Mouse (Mus musculus) megakaryocyte, embryonic 14.5 days (primary cell): ENCODE measurements around the gene Neto2. TPM values are rescaled to one million over a fixed set of nuclear protein-coding genes. Genes with fewer than 3 reads are reported as not detected.

ENCODE experiments used
- H3K27me3 ChIP-seq: replicated peaks from 2 replicates; pipeline ENCODE3; 2012; ENCODE audit warnings: inconsistent platforms
- H3K36me3 ChIP-seq: replicated peaks from 2 replicates; pipeline ENCODE3; 2012; ENCODE audit warnings: low read length, inconsistent platforms, mixed read lengths
- H3K4me1 ChIP-seq: 2 replicates; pipeline ENCODE4 v1.6.1; 2012; ENCODE audit warnings: inconsistent platforms
- H3K4me3 ChIP-seq: replicated peaks from 2 replicates; pipeline ENCODE3; 2012; ENCODE audit warnings: moderate library complexity, mild to moderate bottlenecking, inconsistent platforms
- H3K9me3 ChIP-seq: 2 replicates; pipeline ENCODE4 v1.6.1; 2012; ENCODE audit warnings: inconsistent platforms
- FLI1 ChIP-seq: IDR thresholded peaks from 2 replicates; pipeline ENCODE4 v1.6.1; 2012; ENCODE audit warnings: low read length, inconsistent platforms, mixed read lengths
- GATA1 ChIP-seq: IDR thresholded peaks from 3 replicates; pipeline ENCODE4 v1.6.1; 2012; ENCODE audit warnings: mixed read lengths, low read length, inconsistent platforms, borderline replicate concordance
- polyA plus RNA-seq: library from polyadenylated mRNA; stranded (reverse); fragments of >175 nt; gene quantifications from 2 replicates; pipeline ENCODE4 v1.2.3, GENCODE M21; 2012; ENCODE audit warnings: low replicate concordance; ENCODE audit not compliant: insufficient read depth

The Neto2 gene
- polyA plus RNA-seq, result 0.09 TPM in 1 of 2 replicates, not detected in the other

- no peaks in the 10 kb centered on the region for H3K9me3 ChIP-seq
- TF ChIP-seq FLI1 (no peak), GATA1 (no peak)
- peaks cover 24% of the 10 kb centered on the region for H3K27me3 ChIP-seq
- H3K4me3 ChIP-seq, result peak within 1 kb of the TSS; percentile 90
- H3K4me1 ChIP-seq, result peaks cover 22% of the 10 kb centered on the region
- no peaks in the 10 kb centered on the region for H3K36me3 ChIP-seq
Measured at GRCm38 (mm10) chr8:85700751-85701351, at the start of gene Neto2. Neto2 (minus strand) TSS chr8:85700924.

GRCm38 (mm10) chr8:85745053-85745452 lies 44.3 kb upstream of the Neto2 start:
- Histone ChIP-seq H3K4me1 (peaks cover 14% of the 10 kb centered on the region), H3K9me3 (no peaks in the 10 kb centered on the region), H3K27me3 (no peaks in the 10 kb centered on the region), H3K4me3 (no peak overlapping the region), H3K36me3 (peaks cover 42% of the 10 kb centered on the region)
- TF ChIP-seq FLI1, result no peak
- TF ChIP-seq GATA1, result no peak

GRCm38 (mm10) chr8:85730545-85730944 lies 29.8 kb upstream of the Neto2 start:
- Histone ChIP-seq H3K4me1 (no peaks in the 10 kb centered on the region), H3K36me3 (peaks cover 73% of the 10 kb centered on the region), H3K27me3 (no peaks in the 10 kb centered on the region), H3K9me3 (no peaks in the 10 kb centered on the region), H3K4me3 (no peak overlapping the region)
- no peak for TF ChIP-seq FLI1
- no peak for TF ChIP-seq GATA1

- TF ChIP-seq FLI1 (no peak), GATA1 (no peak)
- H3K36me3 ChIP-seq, result peaks cover 36% of the 10 kb centered on the region
Measured at GRCm38 (mm10) chr8:85717271-85717670, 16.5 kb upstream of the Neto2 start.

GRCm38 (mm10) chr8:85716696-85717095 lies 16.0 kb upstream of the Neto2 start:
- Histone ChIP-seq H3K9me3 (no peaks in the 10 kb centered on the region), H3K4me3 (no peak overlapping the region), H3K27me3 (no peaks in the 10 kb centered on the region), H3K36me3 (peaks cover 30% of the 10 kb centered on the region), H3K4me1 (peaks cover 9% of the 10 kb centered on the region; the same call in 1 of the 2 replicates)
- TF ChIP-seq GATA1, result no peak
- TF ChIP-seq FLI1, result no peak

More at GRCm38 (mm10) chr8:85717271-85717670, 16.5 kb upstream of the Neto2 start:
- H3K4me1 ChIP-seq, result peaks cover 9% of the 10 kb centered on the region; the same call in 1 of the 2 replicates
- no peaks in the 10 kb centered on the region for H3K27me3 ChIP-seq
- H3K9me3 ChIP-seq, result no peaks in the 10 kb centered on the region
- H3K4me3 ChIP-seq, result no peak overlapping the region

GRCm38 (mm10) chr8:85706988-85707387 lies 6.3 kb upstream of the Neto2 start:
- no peaks in the 10 kb centered on the region for H3K36me3 ChIP-seq
- H3K9me3 ChIP-seq, result peaks cover 6% of the 10 kb centered on the region
- H3K4me3 ChIP-seq, result no peak overlapping the region
- peaks cover 10% of the 10 kb centered on the region for H3K27me3 ChIP-seq
- peaks cover 7% of the 10 kb centered on the region for H3K4me1 ChIP-seq
- no peak for TF ChIP-seq GATA1

- no peak for TF ChIP-seq GATA1
- no peak for TF ChIP-seq FLI1
- Histone ChIP-seq H3K27me3 (peaks cover 24% of the 10 kb centered on the region), H3K36me3 (no peaks in the 10 kb centered on the region), H3K4me1 (peaks cover 22% of the 10 kb centered on the region), H3K4me3 (peak overlapping the region; percentile 90), H3K9me3 (no peaks in the 10 kb centered on the region)
Measured at GRCm38 (mm10) chr8:85700101-85700750, 498 bp downstream of the Neto2 start.

- Histone ChIP-seq H3K9me3 (no peaks in the 10 kb centered on the region), H3K27me3 (peaks cover 24% of the 10 kb centered on the region), H3K4me3 (peak overlapping the region; percentile 69), H3K4me1 (peaks cover 15% of the 10 kb centered on the region), H3K36me3 (no peaks in the 10 kb centered on the region)
- TF ChIP-seq GATA1 (no peak), FLI1 (no peak)
Measured at GRCm38 (mm10) chr8:85699051-85699450, 1.7 kb downstream of the Neto2 start.

- Histone ChIP-seq H3K4me1 (no peaks in the 10 kb centered on the region), H3K27me3 (no peaks in the 10 kb centered on the region), H3K36me3 (no peaks in the 10 kb centered on the region), H3K4me3 (no peak overlapping the region), H3K9me3 (no peaks in the 10 kb centered on the region)
- no peak for TF ChIP-seq FLI1
- no peak for TF ChIP-seq GATA1
Measured at GRCm38 (mm10) chr8:85665146-85665545, 35.6 kb downstream of the Neto2 start.

GRCm38 (mm10) chr8:85661995-85662394 lies 38.7 kb downstream of the Neto2 start:
- no peaks in the 10 kb centered on the region for H3K36me3 ChIP-seq
- TF ChIP-seq FLI1 (no peak), GATA1 (no peak)
- no peaks in the 10 kb centered on the region for H3K27me3 ChIP-seq
- H3K9me3 ChIP-seq, result no peaks in the 10 kb centered on the region
- no peaks in the 10 kb centered on the region for H3K4me1 ChIP-seq
- no peak overlapping the region for H3K4me3 ChIP-seq
